ENCODE assay signal across 7 mouse cellular contexts in genomic region chr2:43673619-43674018, GRCm38 (mm10).
DNase-seq lines count a peak whose midpoint lies in the region; ATAC-seq and TF ChIP-seq lines count a peak whose summit lies in the region.

No protein-coding gene starts in this region.

- H3K4me2 ChIP-seq in intestine, embryonic 14.5 days (ENCODE audit: low read length): no peak overlapping the region
- no peak overlapping the region for H3K4me2 ChIP-seq in midbrain, embryonic 13.5 days (replicated peaks)

- peak; percentile 66; the same call in 1 of the 2 replicates for TF ChIP-seq CTCF in cerebellum, adult 2 months (IDR thresholded peaks at IDR 0.05; ENCODE audit: borderline replicate concordance, insufficient read depth, low read depth, low read length)
- TF ChIP-seq CTCF in small intestine, adult 2 months (IDR thresholded peaks at IDR 0.05; ENCODE audit: extremely low read depth, insufficient read length, insufficient replicate concordance, low read depth, low read length): peak; percentile 65; the same call in 1 of the 2 replicates

- WGBS in cerebellum, adult 2 months: 1% methylated on average over 6 of the region's 6 CpGs
- WGBS in intestine, embryonic 14.5 days: under 1% methylated on average over 6 of the region's 6 CpGs
- 1% methylated on average over 6 of the region's 6 CpGs for WGBS in midbrain, embryonic 13.5 days
- 4% methylated on average over 6 of the region's 6 CpGs for WGBS in small intestine, adult 2 months

- ATAC-seq in frontal cortex, adult (ENCODE audit: low TSS enrichment): peak; percentile 97
- ATAC-seq in intestine, embryonic 14.5 days (replicated peaks; ENCODE audit: low FRiP score, low TSS enrichment, low read depth): no peak
- ATAC-seq in midbrain, embryonic 13.5 days: peak; percentile 85

- peak; percentile 40 for DNase-seq in WW6 (ENCODE audit: low read depth, low spot score)
- peak; percentile 35 to 50 for DNase-seq in cerebellum, adult 2 months
- peak; percentile 65 for DNase-seq in intestine, embryonic 14.5 days (ENCODE audit: low spot score)
- DNase-seq in left cerebral cortex, postnatal 10 days (ENCODE audit: extremely low spot score in 1 of 2, low spot score in 2 of 2): peak; percentile 62 to 79

- no peak overlapping the region for H3K27ac ChIP-seq in cerebellum, adult 2 months (ENCODE audit: insufficient read depth, low read length)
- H3K27ac ChIP-seq in intestine, embryonic 14.5 days (ENCODE audit: low read depth): no peak overlapping the region
- no peak overlapping the region for H3K27ac ChIP-seq in midbrain, embryonic 13.5 days
- H3K27ac ChIP-seq in small intestine, adult 2 months (ENCODE audit: insufficient read depth, low read depth, low read length): no peak overlapping the region

- no peaks in the 10 kb centered on the region for H3K4me1 ChIP-seq in cerebellum, adult 2 months (ENCODE audit: control insufficient read depth, insufficient read depth, low read length)
- H3K4me1 ChIP-seq in intestine, embryonic 14.5 days (replicated peaks; ENCODE audit: control insufficient read depth, insufficient read depth, low read length): no peaks in the 10 kb centered on the region
- H3K4me1 ChIP-seq in midbrain, embryonic 13.5 days (replicated peaks): no peaks in the 10 kb centered on the region
- no peaks in the 10 kb centered on the region for H3K4me1 ChIP-seq in small intestine, adult 2 months (ENCODE audit: control insufficient read depth, insufficient read depth, insufficient read length, low read length)

- intact Hi-C loops in left cerebral cortex, postnatal 10 days (cut with DNase I): no loop called here

- no peak for TF ChIP-seq POLR2A in cerebellum, adult 2 months (IDR thresholded peaks at IDR 0.05; ENCODE audit: borderline replicate concordance, insufficient read depth, low read length)
- no peak for TF ChIP-seq POLR2A in small intestine, adult 2 months (IDR thresholded peaks at IDR 0.05; ENCODE audit: low read depth, low read length)

- H3K9me3 ChIP-seq in intestine, embryonic 14.5 days (ENCODE audit: control insufficient read depth, low read length): no peaks in the 10 kb centered on the region
- no peaks in the 10 kb centered on the region for H3K9me3 ChIP-seq in midbrain, embryonic 13.5 days

- no peaks in the 10 kb centered on the region for H3K27me3 ChIP-seq in cerebellum, adult 2 months (ENCODE audit: control insufficient read depth, insufficient read depth, low read length)
- no peaks in the 10 kb centered on the region for H3K27me3 ChIP-seq in intestine, embryonic 14.5 days (replicated peaks; ENCODE audit: control insufficient read depth, insufficient read depth, low read length)
- no peaks in the 10 kb centered on the region for H3K27me3 ChIP-seq in midbrain, embryonic 13.5 days
- H3K27me3 ChIP-seq in small intestine, adult 2 months (ENCODE audit: control insufficient read depth, insufficient read depth, low read length): no peaks in the 10 kb centered on the region

- no peak overlapping the region for H3K9ac ChIP-seq in intestine, embryonic 14.5 days (ENCODE audit: low read length)
- H3K9ac ChIP-seq in midbrain, embryonic 13.5 days (replicated peaks): no peak overlapping the region

- no peak overlapping the region for H3K4me3 ChIP-seq in cerebellum, adult 2 months (replicated peaks; ENCODE audit: insufficient read depth, low read depth, low read length)
- H3K4me3 ChIP-seq in intestine, embryonic 14.5 days (ENCODE audit: low read depth, low read length): no peak overlapping the region
- no peak overlapping the region for H3K4me3 ChIP-seq in midbrain, embryonic 13.5 days (replicated peaks)
- H3K4me3 ChIP-seq in small intestine, adult 2 months (ENCODE audit: low read depth, low read length): no peak overlapping the region

- no peaks in the 10 kb centered on the region for H3K36me3 ChIP-seq in intestine, embryonic 14.5 days (ENCODE audit: control insufficient read depth, insufficient read depth, low read length)
- no peaks in the 10 kb centered on the region for H3K36me3 ChIP-seq in midbrain, embryonic 13.5 days
- no peaks in the 10 kb centered on the region for H3K36me3 ChIP-seq in small intestine, adult 2 months (ENCODE audit: control insufficient read depth, insufficient read depth, low read length)
